Mouse (Mus musculus) embryonic facial prominence, embryonic 14.5 days (tissue): Measurements from ENCODE around the gene Klra1. TPM values are rescaled to one million over a fixed set of nuclear protein-coding genes. Genes with fewer than 3 reads are reported as not detected.

Experiments used
- polyA plus RNA-seq: library from polyadenylated mRNA; unstranded; fragments of >200 nt; fragmentation: Nextera tagmentation; extraction: Ambion mirVana; gene quantifications from 2 replicates; pipeline ENCODE4 v1.2.1, GENCODE M21; 2014

The Klra1 gene
- polyA plus RNA-seq, 1 experiment from 2014 or later: not detected

Other genes with a start within 250 kb of the Klra1 start
- not detected in 2 replicates for gene Klra9, start 193.8 kb downstream of the Klra1 start, polyA plus RNA-seq
- not detected in 2 replicates for gene Klra7, start 153.6 kb downstream of the Klra1 start, polyA plus RNA-seq
- not detected in 2 replicates for gene Klra10, start 104.9 kb downstream of the Klra1 start, polyA plus RNA-seq
- gene Klra3, start 49.3 kb downstream of the Klra1 start, polyA plus RNA-seq: not detected in 2 replicates